Mouse (Mus musculus) WW6 (cell line): ENCODE measurements around the gene Lnpk.
A peak's percentile ranks its signal among the peaks of the same experiment; 100 is the strongest.

Experiments used
- DNase-seq: peaks from one replicate; pipeline ENCODE4 v3.0.0-alpha.2; 2013; ENCODE audit warnings: low read depth, low spot score

Lnpk gene

GRCm38 (mm10) chr2:74578843-74579489, at the start of gene Lnpk:
TSS of gene Lnpk (minus strand) at chr2:74579435.
- peak; percentile 80 for DNase-seq

DNA sequence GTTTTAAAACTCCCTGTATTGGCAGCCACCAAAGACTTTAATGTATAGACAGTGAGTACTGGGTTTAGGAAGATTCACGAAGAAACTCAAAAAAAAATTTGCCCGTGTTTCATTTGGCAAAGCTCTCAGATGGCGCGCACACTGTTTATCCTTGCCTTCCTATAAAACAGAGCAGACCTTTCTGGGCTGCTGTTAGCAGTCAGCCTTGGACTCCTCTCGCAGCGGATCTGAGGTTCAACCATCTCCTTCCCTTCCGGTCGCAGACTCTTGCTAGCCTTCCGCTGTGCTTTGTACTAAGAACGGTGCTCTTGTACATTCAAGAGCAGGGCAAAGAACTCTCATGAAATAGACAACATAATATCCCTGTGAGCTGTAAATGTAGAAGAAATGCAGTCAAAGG, 41.1 kb upstream of the Lnpk start:
- no peak for DNase-seq

DNA sequence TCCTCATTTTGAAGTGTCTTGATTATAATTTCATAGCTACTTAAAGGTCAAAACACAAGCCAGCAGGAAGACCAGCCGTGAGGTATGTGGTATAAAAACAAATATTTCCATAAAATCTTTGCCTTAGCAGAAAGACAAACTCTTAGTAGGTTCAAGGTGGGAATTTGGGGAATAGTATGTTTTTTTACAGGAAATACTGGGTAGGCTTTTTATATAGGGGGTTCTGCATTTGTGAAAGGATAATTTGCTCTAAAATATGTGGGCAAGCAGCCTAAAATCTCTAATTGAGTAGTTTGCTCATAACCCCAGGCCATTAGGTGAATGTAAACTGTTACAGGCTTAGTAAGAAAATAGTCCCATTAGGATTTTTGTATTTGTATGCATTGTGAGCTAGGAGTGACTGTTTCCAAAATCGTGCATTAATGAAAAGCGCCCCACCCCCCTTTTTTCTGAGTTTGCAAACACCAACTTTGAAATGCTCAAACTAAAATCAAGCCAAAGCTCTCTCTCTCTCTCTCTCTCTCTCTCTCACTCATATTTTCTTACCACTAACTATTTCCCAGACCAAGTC, 40.5 kb upstream of the Lnpk start:
- no peak for DNase-seq

GRCm38 (mm10) chr2:74617706-74618105, 38.5 kb upstream of the Lnpk start:
- DNase-seq = no peak

GRCm38 (mm10) chr2:74611406-74611805, 32.2 kb upstream of the Lnpk start:
- no peak for DNase-seq

- no peak for DNase-seq
Observed at GRCm38 (mm10) chr2:74609350-74609749, 30.1 kb upstream of the Lnpk start.

DNA sequence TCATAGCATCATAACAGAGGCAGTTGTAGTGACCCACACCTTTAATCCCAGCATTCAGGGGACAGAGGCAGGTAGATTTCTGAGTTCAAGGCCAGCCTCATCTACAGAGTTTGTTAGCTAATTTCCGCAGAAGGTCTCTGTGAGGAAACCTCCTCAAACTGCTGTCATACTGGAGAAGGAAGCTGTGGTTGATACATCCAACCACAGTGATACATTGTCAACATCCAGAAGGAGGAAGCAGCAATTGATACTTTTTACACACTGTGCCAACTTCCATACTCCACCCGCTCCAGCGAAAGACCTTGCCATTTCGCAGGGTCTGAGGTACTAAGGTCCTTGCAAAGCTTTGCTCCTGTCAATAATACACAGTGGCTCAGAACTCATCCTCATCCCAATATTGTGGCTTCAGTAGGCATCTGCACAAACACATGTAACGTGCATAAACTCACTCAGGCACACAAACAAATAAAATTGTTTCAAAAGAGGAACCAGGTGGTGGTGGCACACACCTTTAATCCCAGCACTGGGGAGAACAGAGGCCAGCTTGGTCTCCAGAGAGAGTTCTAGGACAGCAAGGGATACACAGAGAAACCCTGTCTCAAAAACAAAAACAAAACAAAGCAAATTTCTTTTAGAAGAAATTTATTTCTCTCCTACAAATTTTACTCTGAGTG, 27.0 kb upstream of the Lnpk start:
- DNase-seq = no peak

DNA sequence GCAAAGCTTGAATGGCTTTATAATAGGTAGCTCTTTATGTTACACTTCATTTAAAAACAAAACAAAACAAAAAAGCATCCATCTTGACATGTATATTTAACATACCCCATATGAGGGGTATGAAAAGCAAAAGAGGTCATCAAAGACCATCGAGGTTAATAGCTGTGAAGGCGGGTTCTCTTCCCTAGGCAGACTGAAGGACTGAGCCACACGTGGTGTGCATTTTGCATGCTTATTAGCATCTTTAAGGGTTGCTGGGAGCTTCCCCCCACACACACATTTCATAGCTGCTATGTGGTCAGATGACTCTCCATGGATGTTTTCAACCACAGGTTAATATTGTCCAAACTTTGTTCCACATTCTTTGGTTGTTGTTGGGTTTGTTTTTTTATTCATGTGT, 24.8 kb upstream of the Lnpk start:
- DNase-seq = no peak

GRCm38 (mm10) chr2:74602483-74602882, 23.2 kb upstream of the Lnpk start:
- DNase-seq = no peak

DNA sequence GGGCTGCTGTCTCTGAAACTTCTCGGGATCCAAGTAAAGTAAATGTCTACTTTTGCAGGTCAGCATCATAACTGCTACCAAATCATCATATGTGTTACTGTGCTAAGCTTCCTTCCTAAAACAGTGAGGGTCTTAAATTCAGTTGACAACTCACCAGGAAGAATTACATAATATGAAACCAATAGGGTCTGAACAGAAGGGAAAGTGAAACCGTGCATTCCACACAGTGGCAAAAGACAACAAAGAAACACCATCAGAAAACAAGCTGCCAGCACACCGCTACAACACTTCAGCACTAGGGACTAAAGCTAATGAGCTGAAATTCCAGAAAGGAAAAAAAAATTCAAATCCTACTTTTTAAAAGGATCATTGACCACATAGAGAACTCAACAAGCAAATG, 17.9 kb upstream of the Lnpk start:
- DNase-seq = no peak

DNA sequence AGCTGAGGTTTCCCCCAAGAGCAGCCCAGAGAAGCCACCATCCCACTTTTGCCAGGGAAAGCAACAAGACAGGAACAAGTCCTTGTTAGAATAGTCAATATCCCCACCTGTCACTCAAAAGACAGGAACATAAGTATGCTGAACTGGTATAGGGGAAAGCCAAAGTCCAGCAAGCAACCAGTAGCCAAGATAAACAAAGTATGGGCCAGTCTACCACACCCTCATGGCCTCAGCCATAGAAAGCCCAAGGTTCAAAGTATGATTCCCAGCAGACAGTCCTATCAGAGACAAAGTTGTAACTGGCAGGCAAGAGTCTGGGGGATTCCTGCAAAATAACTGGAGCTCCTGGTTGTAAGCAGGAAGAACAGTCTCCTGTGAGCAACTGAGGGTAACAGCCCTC, 16.9 kb upstream of the Lnpk start:
- DNase-seq = no peak

DNA sequence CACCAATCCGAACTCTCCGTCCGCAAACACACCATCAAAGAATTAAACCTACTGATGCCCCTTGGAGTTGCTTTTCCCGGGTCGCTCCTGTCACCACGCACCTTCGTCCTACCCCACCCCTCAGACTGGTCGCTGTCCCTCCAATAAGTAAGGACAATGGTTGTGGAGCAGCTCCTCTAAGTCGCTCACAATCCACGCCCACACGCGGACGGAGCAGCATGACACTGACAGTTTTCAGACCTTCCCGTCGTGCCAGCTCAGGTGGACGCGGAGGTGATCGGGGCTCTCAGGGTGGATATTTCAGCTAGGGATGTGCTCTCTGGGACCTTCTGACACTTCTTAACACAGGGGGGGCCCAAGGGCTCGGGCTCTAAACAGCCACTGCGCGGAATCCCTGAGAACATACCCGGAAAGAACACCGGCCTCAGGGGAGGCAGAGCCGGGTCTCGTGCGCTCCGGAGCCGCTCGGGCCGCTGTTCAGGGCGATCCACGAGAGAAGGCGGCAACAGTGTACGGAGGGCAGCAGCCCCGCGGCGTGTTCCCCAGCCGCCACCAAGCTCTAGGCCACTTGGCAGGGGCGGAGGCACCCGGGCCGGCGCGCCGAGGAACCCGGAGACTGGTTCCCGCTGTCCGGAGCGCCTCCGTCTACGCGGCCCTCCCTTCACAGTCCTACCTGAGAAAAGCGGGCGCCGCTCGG, 941 bp downstream of the Lnpk start:
- no peak for DNase-seq

GRCm38 (mm10) chr2:74570390-74570789, 8.8 kb downstream of the Lnpk start:
- DNase-seq = no peak

DNA sequence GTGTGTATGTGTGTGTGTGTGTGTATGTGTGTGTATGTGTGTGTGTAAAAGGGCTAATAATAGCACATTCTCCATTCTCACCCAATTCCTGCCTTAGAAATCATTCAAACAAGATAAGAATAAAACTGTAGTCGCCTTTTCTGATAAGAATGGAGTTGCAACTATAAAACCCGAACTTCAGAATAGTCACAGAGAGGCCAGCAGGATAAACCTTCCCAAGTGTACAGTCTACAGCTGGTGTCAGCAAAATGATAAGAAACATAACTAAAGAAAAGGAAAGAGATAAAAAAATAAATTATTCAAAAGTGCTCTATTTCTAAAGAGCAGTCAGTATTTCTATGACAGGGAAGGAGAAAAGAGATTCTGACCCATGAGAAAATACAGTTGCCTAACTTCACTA, 19.4 kb downstream of the Lnpk start:
- DNase-seq = no peak

- no peak for DNase-seq
Observed at GRCm38 (mm10) chr2:74559092-74559491, 20.1 kb downstream of the Lnpk start.

- DNase-seq = no peak
Observed at GRCm38 (mm10) chr2:74557451-74557850, 21.8 kb downstream of the Lnpk start.

GRCm38 (mm10) chr2:74551929-74552328, 27.3 kb downstream of the Lnpk start:
- no peak for DNase-seq

- DNase-seq = no peak
Observed at GRCm38 (mm10) chr2:74548306-74548705, 30.9 kb downstream of the Lnpk start.

DNA sequence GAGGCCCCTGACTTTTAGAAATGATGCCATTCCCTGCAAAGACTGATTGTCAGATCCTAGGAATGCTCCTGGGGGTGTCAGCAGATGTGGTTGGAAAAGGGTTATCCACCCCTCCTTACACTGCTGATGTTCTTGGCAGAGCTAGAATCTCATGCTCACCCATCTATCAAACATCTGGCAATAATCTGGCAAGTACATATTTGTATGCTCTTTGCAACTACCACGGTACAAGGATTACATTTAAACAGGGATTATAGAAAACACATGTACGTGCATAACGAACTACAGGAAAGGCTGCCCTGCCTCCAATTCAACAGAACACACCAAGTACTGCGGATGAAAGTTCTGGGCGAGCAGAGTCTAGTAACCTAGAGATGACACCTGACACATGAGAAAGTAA, 70.9 kb downstream of the Lnpk start:
- no peak for DNase-seq

GRCm38 (mm10) chr2:74506439-74506838, 72.8 kb downstream of the Lnpk start:
- DNase-seq = no peak

GRCm38 (mm10) chr2:74500307-74500706, 78.9 kb downstream of the Lnpk start:
- DNase-seq = no peak

- no peak for DNase-seq
Observed at GRCm38 (mm10) chr2:74497851-74498250, 81.4 kb downstream of the Lnpk start.

GRCm38 (mm10) chr2:74491426-74491825, 87.8 kb downstream of the Lnpk start:
- no peak for DNase-seq
